Mouse (Mus musculus) liver, embryonic 14.5 days (tissue): ENCODE data around the gene Cyp4f39.

ENCODE experiments used
- CTCF ChIP-seq: IDR thresholded peaks from 2 replicates; pipeline ENCODE4 v1.5.1; 2016; ENCODE audit warnings: antibody characterized with exemption, low read depth, control low read depth
- EP300 ChIP-seq: IDR thresholded peaks from 2 replicates; pipeline ENCODE4 v1.6.1; 2016; ENCODE audit warnings: antibody characterized with exemption, low read depth

- TF ChIP-seq EP300 (no peak), CTCF (no peak)
These were observed 70.3 kb downstream of the Cyp4f39 start for GRCm38 (mm10) chr17:32522816-32523215.
